Mouse (Mus musculus) embryonic facial prominence, embryonic 10.5 days (tissue): ENCODE data around the gene Lat. TPM values are rescaled to one million over a fixed set of nuclear protein-coding genes. Genes with fewer than 3 reads are reported as not detected.

Experiments used
- DNase-seq: peaks from one replicate; pipeline ENCODE4 v3.0.0-alpha.2; 2017; ENCODE audit warnings: low spot score
- H3K27ac ChIP-seq: fragments of 300-500 bp; sonication (generic); replicated peaks from 2 replicates; pipeline ENCODE4 v1.5.1; 2016; ENCODE audit warnings: mild to moderate bottlenecking
- H3K27me3 ChIP-seq: fragments of 300-500 bp; sonication (generic); replicated peaks from 2 replicates; pipeline ENCODE4 v1.6.1; 2016; ENCODE audit warnings: low read depth, mild to moderate bottlenecking; ENCODE audit not compliant: poor library complexity, severe bottlenecking
- H3K36me3 ChIP-seq: fragments of 300-500 bp; sonication (generic); replicated peaks from 2 replicates; pipeline ENCODE4 v1.6.1; 2016; ENCODE audit warnings: mild to moderate bottlenecking, moderate library complexity
- H3K4me1 ChIP-seq: fragments of 300-500 bp; sonication (generic); 2 replicates; pipeline ENCODE4 v1.6.1; 2016
- H3K4me3 ChIP-seq: fragments of 300-500 bp; sonication (generic); 2 replicates; pipeline ENCODE4 v1.5.1; 2016; ENCODE audit warnings: mild to moderate bottlenecking, moderate library complexity
- H3K9me3 ChIP-seq: fragments of 300-500 bp; sonication (generic); 2 replicates; pipeline ENCODE4 v1.6.1; 2016; ENCODE audit warnings: mild to moderate bottlenecking
- WGBS: fragments of 180-500 bp; shearing (Covaris S2); methylation state at CpG from one replicate; pipeline ENCODE4 v1.1.7; 2016; 5-methylcytosine and 5-hydroxymethylcytosine counted together
- polyA plus RNA-seq: library from polyadenylated mRNA; unstranded; fragments of >200 nt; fragmentation: Nextera tagmentation; extraction: Ambion mirVana; gene quantifications from 2 replicates; pipeline ENCODE4 v1.2.1, GENCODE M21; 2016

The Lat gene
- polyA plus RNA-seq, 1 experiment from 2014 or later: 2.9 TPM

GRCm38 (mm10) chr7:126358413-126358812 is 11.0 kb downstream of the Lat start:
- Histone ChIP-seq H3K9me3 (no peaks in the 10 kb centered on the region), H3K36me3 (0 out of 2 replicates have a peak, but pooled peaks cover 4% of the 10 kb centered on the region), H3K27ac (no peak overlapping the region), H3K27me3 (no peaks in the 10 kb centered on the region), H3K4me1 (peaks cover 24% of the 10 kb centered on the region), H3K4me3 (no peak overlapping the region)
- no peak for DNase-seq
- WGBS: 93% methylated on average over 9 of the region's 9 CpGs

- no peaks in the 10 kb centered on the region for H3K36me3 ChIP-seq
- no peaks in the 10 kb centered on the region for H3K9me3 ChIP-seq
- no peak overlapping the region for H3K4me3 ChIP-seq
- WGBS: 81% methylated on average over 6 of the region's 6 CpGs
- peaks cover 24% of the 10 kb centered on the region for H3K4me1 ChIP-seq
- H3K27me3 ChIP-seq: no peaks in the 10 kb centered on the region
- DNase-seq: no peak
- H3K27ac ChIP-seq: no peak overlapping the region
Measured at GRCm38 (mm10) chr7:126357838-126358237, 11.5 kb downstream of the Lat start.

GRCm38 (mm10) chr7:126356793-126357591 is 12.4 kb downstream of the Lat start:
- H3K27me3 ChIP-seq: no peaks in the 10 kb centered on the region
- H3K4me3 ChIP-seq: no peak overlapping the region
- 50% methylated on average over 7 of the region's 7 CpGs for WGBS
- H3K9me3 ChIP-seq: no peaks in the 10 kb centered on the region
- no peaks in the 10 kb centered on the region for H3K36me3 ChIP-seq
- H3K27ac ChIP-seq: peak overlapping the region; percentile 44
- H3K4me1 ChIP-seq: peaks cover 24% of the 10 kb centered on the region
- DNase-seq: no peak

DNA sequence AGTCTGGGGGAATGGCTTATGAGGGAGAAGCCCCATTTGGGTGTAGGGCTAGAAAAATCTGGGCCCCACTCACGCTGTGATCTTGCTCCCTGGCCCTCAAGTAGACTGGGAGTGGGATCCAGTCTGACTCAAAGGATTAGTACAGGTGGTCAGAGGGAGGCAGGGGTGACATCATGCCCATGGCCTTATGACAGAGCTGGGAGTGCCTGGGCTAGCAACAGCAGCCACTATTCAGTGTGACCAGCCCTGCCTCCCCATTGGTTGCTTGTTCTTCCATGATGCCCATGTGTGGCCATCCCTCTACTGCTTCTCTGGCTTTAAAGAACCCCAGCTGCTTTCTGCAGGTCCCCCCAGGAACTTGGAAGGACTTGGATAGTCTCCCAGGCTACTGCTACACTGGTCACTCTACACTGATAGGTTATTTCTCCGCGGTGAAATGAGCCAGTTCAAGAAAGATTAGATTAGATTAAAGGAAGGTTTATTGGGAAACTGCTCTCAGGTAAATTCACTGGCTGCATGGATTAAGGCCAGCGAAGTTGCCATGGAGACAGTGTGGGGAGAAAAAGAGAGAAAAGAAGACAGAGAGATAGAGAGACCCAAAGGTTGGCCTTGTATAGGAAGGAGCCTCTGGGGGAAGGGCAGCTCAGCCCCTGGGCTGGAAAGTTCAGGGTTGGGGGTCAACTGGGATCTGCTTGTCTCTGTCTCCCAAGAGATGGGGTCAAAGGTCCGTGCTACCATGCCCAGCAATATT is 13.3 kb downstream of the Lat start:
- Histone ChIP-seq H3K27me3 (no peaks in the 10 kb centered on the region), H3K4me3 (no peak overlapping the region), H3K36me3 (no peaks in the 10 kb centered on the region), H3K27ac (no peak overlapping the region), H3K4me1 (peaks cover 24% of the 10 kb centered on the region), H3K9me3 (no peaks in the 10 kb centered on the region)
- no peak for DNase-seq
- WGBS: 52% methylated on average over 5 of the region's 5 CpGs

GRCm38 (mm10) chr7:126354738-126355614 is 14.4 kb downstream of the Lat start:
- Histone ChIP-seq H3K9me3 (no peaks in the 10 kb centered on the region), H3K36me3 (no peaks in the 10 kb centered on the region), H3K4me1 (peaks cover 24% of the 10 kb centered on the region), H3K27ac (no peak overlapping the region), H3K27me3 (no peaks in the 10 kb centered on the region), H3K4me3 (no peak overlapping the region)
- 52% methylated on average over 14 of the region's 14 CpGs for WGBS
- no peak for DNase-seq

DNA sequence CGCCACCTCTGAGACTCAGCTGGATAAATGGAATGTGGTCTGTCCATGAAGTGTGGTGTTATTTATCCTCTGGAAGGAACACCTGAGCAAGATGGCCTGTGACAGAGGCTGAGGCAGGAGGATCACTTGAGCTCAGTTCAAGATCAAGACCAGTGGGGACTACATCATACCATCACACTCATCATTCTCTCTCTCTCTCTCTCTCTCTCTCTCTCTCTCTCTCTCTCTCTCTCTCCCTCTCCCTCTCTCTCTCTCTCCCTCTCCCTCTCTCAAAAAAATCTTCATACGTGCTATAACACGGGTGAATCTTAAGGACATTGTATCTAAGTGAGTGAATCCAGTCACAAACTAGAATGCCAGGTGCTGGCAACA is 15.4 kb downstream of the Lat start:
- WGBS: 94% methylated on average over 3 of the region's 3 CpGs
- DNase-seq: no peak

DNA sequence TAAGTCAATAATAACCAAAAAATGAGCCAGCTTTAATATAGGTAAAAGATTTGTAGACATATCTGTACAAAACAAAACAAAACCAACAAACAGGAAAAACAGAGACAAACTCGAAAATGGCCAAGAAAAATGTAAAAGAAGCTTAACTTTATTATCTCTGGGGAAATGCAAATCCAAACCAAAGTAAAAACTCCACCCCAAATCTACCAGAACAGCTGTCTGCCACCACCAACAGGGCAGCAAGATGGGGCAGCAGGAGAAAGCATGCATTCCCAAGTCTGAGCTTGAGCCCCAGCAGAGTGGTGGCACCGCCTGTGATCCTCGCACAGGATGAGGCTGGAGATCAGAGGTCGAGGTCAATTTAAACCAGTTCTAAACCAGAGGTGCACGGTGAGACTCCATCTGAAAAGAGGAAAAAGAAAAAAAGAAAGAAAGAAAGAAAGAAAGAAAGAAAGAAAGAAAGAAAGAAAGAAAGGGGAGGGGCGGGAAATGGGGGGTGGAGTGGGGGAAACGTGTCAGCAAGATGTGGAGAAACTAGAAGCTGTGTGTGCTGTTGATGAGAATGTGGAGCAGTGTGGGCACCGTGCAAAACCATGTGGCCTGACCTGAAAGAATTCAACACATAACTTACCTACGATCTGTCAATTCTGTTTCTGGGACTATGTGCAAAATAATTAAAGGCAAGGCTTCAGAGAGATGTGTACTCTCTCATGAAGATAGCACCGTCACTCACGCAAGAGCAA is 15.9 kb downstream of the Lat start:
- no peaks in the 10 kb centered on the region for H3K36me3 ChIP-seq
- no peaks in the 10 kb centered on the region for H3K27me3 ChIP-seq
- no peak overlapping the region for H3K27ac ChIP-seq
- H3K4me3 ChIP-seq: no peak overlapping the region
- no peaks in the 10 kb centered on the region for H3K9me3 ChIP-seq
- no peak for DNase-seq
- H3K4me1 ChIP-seq: peaks cover 24% of the 10 kb centered on the region
- 70% methylated on average over 11 of the region's 11 CpGs for WGBS

More for the DNA sequence above, 15.4 kb downstream of the Lat start:
- Histone ChIP-seq H3K27me3 (no peaks in the 10 kb centered on the region), H3K9me3 (no peaks in the 10 kb centered on the region), H3K36me3 (no peaks in the 10 kb centered on the region), H3K4me3 (no peak overlapping the region), H3K4me1 (peaks cover 24% of the 10 kb centered on the region), H3K27ac (no peak overlapping the region)

DNA sequence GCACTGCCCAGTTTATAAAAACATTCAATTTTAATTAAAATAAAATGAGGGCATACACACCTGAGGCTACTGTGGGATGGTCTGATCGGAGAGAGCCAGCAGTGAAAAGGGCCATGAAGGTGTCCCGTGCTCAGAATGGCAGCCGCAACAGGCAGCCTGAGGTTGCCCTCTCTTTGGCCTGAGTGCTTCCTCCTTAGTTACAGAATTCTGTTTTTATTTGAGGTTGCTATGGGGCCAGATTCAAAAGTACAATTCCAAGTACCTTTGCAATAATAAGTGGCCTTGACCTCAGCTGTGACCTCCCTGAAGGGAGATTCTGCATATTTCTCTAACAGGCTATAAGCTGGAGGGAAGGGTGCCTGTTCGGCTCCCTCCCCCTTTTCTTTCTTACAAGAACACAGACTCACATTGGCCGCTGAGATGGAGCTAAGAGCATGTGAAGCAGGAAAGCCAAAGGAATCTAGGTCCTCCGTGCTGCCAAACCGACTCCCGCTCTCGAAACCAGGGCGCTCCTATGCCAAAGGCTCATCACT is 17.9 kb downstream of the Lat start:
- H3K27ac ChIP-seq: no peak overlapping the region
- H3K27me3 ChIP-seq: no peaks in the 10 kb centered on the region
- H3K4me3 ChIP-seq: no peak overlapping the region
- no peaks in the 10 kb centered on the region for H3K9me3 ChIP-seq
- DNase-seq: no peak
- H3K36me3 ChIP-seq: no peaks in the 10 kb centered on the region
- peaks cover 17% of the 10 kb centered on the region for H3K4me1 ChIP-seq
- WGBS: 62% methylated on average over 10 of the region's 10 CpGs

- whole genome bisulfite sequencing: 70% methylated on average over 20 of the region's 20 CpGs
- Histone ChIP-seq H3K27ac (no peak overlapping the region), H3K27me3 (no peaks in the 10 kb centered on the region), H3K4me1 (peaks cover 12% of the 10 kb centered on the region), H3K36me3 (no peaks in the 10 kb centered on the region), H3K4me3 (no peak overlapping the region), H3K9me3 (no peaks in the 10 kb centered on the region)
- no peak for DNase-seq
Measured at GRCm38 (mm10) chr7:126350748-126351418, 18.5 kb downstream of the Lat start.

GRCm38 (mm10) chr7:126348293-126348692 is 21.1 kb downstream of the Lat start:
- DNase-seq: no peak
- Histone ChIP-seq H3K4me1 (peaks cover 8% of the 10 kb centered on the region), H3K27ac (no peak overlapping the region), H3K36me3 (no peaks in the 10 kb centered on the region), H3K4me3 (no peak overlapping the region), H3K27me3 (no peaks in the 10 kb centered on the region), H3K9me3 (no peaks in the 10 kb centered on the region)
- 74% methylated on average over 8 of the region's 8 CpGs for WGBS

GRCm38 (mm10) chr7:126347098-126347497 is 22.3 kb downstream of the Lat start:
- WGBS: 50% methylated on average over 1 of the region's 1 CpGs
- DNase-seq: no peak

More at GRCm38 (mm10) chr7:126347098-126347497, 22.3 kb downstream of the Lat start:
- no peak overlapping the region for H3K27ac ChIP-seq
- no peaks in the 10 kb centered on the region for H3K27me3 ChIP-seq
- H3K36me3 ChIP-seq: no peaks in the 10 kb centered on the region
- no peaks in the 10 kb centered on the region for H3K9me3 ChIP-seq
- H3K4me1 ChIP-seq: peaks cover 8% of the 10 kb centered on the region
- no peak overlapping the region for H3K4me3 ChIP-seq
